In genomic region chr9:110709640-110710258, GRCm38 (mm10) we compare ENCODE assay signal across 8 mouse cellular contexts. TPM values are rescaled to one million over a fixed set of nuclear protein-coding genes. Genes with fewer than 3 reads are reported as not detected.
DNase-seq lines count a peak whose midpoint lies in the region; ATAC-seq lines count a peak whose summit lies in the region.

No protein-coding gene starts in this region.

- DNase-seq in adipocyte (ENCODE audit: low spot score) = peak; percentile 78
- DNase-seq in embryo, embryonic 10 days (ENCODE audit: low spot score) = peak; percentile 85
- DNase-seq in gastrocnemius, postnatal 14 days = peak; percentile 77
- peak; percentile 84 to 87 for DNase-seq in left cerebral cortex, postnatal 14 days (ENCODE audit: low spot score in 2 of 2)
- peak; percentile 67 for DNase-seq in right cerebral cortex, postnatal 14 days
- peak; percentile 86 for DNase-seq in urinary bladder, postnatal 36 days (ENCODE audit: low spot score in 2 of 2)

- ATAC-seq in inflammation-experienced regulatory T-cells, adult 6 months = peak; percentile 100
- ATAC-seq in megakaryocyte-erythroid progenitor cell, adult 5-6 weeks (replicated peaks; ENCODE audit: low FRiP score, low TSS enrichment, poor library complexity, severe bottlenecking) = peak; percentile 94

- intact Hi-C loops in gastrocnemius, postnatal 14 days (cut with DNase I; ENCODE audit: low total_unique reads) = loop anchor here (1.0 to 10.0 kb wide), 2 partner anchors 74 to 275 kb away; no protein-coding TSS in a partner anchor
- intact Hi-C loops in left cerebral cortex, postnatal 14 days (cut with DNase I) = loop anchor here (1.0 to 5.0 kb wide), 3 partner anchors 57 to 297 kb away; partner anchors contain the start of gene Nbeal2

RNA-seq across cellular contexts. Expression of gene Myl3, which starts 31.9 kb away (rescaled TPM):
- 100 to 1,000 TPM; 358 to 691 TPM for total RNA-seq in gastrocnemius, postnatal 14 days (2021)
- polyA plus RNA-seq in inflammation-experienced regulatory T-cells, adult 6 months (2017; shearing (Covaris generic)) = not detected
- total RNA-seq in left cerebral cortex, postnatal 14 days (2021) = under 1 TPM in 1 of 2 experiments, not detected in 1; 0.53 TPM
- total RNA-seq in megakaryocyte-erythroid progenitor cell, adult 5-6 weeks (2014; fragmentation: Nextera tagmentation) = not detected in 2 replicates
- not detected in 2 replicates for total RNA-seq in megakaryocyte-erythroid progenitor cell, adult 5-6 weeks (2017)

RNA-seq across cellular contexts. Expression of gene Pth1r, which starts 37.2 kb away (rescaled TPM):
- 1 to 10 TPM; 2.7 to 4.3 TPM for total RNA-seq in gastrocnemius, postnatal 14 days (2021)
- polyA plus RNA-seq in inflammation-experienced regulatory T-cells, adult 6 months (2017; shearing (Covaris generic)) = not detected
- 1 to 10 TPM; 6.4 to 8.3 TPM for total RNA-seq in left cerebral cortex, postnatal 14 days (2021)
- total RNA-seq in megakaryocyte-erythroid progenitor cell, adult 5-6 weeks (2014; fragmentation: Nextera tagmentation) = not detected in 2 replicates
- total RNA-seq in megakaryocyte-erythroid progenitor cell, adult 5-6 weeks (2017) = not detected in 2 replicates

RNA-seq across cellular contexts. Expression of gene Ccdc12, which starts 53.4 kb away (rescaled TPM):
- total RNA-seq in gastrocnemius, postnatal 14 days (2021) = 10 to 100 TPM; 46.4 to 52.6 TPM
- polyA plus RNA-seq in inflammation-experienced regulatory T-cells, adult 6 months (2017; shearing (Covaris generic)) = 100 to 1,000 TPM; 222 to 259 (median 234) TPM
- 10 to 100 TPM; 44.8 to 58.6 TPM for total RNA-seq in left cerebral cortex, postnatal 14 days (2021)
- total RNA-seq in megakaryocyte-erythroid progenitor cell, adult 5-6 weeks (2014; fragmentation: Nextera tagmentation) = 92.6 and 110 TPM in 2 replicates
- total RNA-seq in megakaryocyte-erythroid progenitor cell, adult 5-6 weeks (2017) = 70.8 and 132 TPM in 2 replicates

RNA-seq across cellular contexts. Expression of gene Nbeal2, which starts 55.8 kb away (rescaled TPM):
- total RNA-seq in gastrocnemius, postnatal 14 days (2021) = 1 to 10 TPM; 2.5 to 4.1 TPM
- 10 to 100 TPM; 20.0 to 42.0 (median 21.1) TPM for polyA plus RNA-seq in inflammation-experienced regulatory T-cells, adult 6 months (2017; shearing (Covaris generic))
- total RNA-seq in left cerebral cortex, postnatal 14 days (2021) = 1 to 10 TPM; 5.9 to 8.9 TPM
- 9.1 and 11.9 TPM in 2 replicates for total RNA-seq in megakaryocyte-erythroid progenitor cell, adult 5-6 weeks (2014; fragmentation: Nextera tagmentation)
- 3.7 and 6.8 TPM in 2 replicates for total RNA-seq in megakaryocyte-erythroid progenitor cell, adult 5-6 weeks (2017)

Comparison
In these comparisons a context has a peak if more than half of its experiments do, and no peak if none do; other contexts are left out.
1. Peak in every context shown above with its lines: DNase-seq and ATAC-seq.
2. RNA of gene Myl3, which starts 31.9 kb away (total RNA-seq): 358 to 691 TPM in gastrocnemius, postnatal 14 days; 0.53 TPM in left cerebral cortex, postnatal 14 days and not detected in megakaryocyte-erythroid progenitor cell, adult 5-6 weeks; every median in the first group is over 100 times any median in the second.